Mouse (Mus musculus): Measurements from ENCODE around the gene Rnf208.

The Rnf208 gene

DNA sequence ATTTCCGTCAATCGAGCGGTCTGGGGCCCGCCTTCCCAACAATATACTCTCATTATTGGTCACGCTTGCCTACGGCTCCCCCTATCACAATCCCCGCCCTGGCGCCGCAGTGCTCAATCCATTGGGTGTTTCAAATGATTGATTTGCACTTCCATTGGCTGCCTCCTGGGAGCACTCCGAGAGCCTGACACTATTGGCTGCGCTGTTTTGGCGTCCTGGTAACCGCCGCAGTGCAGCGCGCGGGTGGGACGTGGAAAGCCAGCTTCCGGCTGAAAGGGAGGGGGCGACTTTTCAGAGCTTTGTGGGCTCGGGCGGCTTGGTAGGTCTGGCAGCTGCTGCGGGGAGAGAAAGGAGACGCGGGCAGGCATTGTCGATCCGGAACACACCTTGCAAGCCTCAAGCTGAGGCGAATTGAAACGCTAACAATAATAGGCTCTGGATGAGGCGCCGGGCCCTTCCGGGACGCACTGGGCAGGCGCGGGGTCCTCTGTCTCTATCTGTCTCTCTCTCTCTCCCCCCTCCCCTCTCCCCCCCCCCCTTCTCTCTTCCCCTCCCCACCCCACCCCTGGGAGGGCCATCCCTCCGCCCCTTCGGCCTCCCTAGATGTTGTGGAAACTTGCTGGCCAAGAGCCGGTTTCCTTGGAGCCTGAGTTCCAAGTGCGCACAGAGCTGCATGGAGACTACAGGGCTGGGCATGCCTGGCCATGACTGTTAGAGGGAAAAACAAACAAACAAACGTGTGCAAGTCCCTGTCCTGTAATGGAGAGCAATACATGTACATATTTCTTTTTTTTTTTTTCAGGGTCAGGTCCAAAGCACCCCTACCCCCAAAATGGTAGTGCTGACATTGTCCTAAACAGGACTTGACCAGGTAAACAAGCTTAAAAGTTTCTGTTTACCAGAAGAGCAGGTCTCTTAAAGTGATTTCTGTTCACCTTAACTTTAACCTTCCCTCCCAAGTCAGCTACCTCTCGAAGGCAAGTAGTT is 17.0 kb upstream of the Rnf208 start:
- peak; percentile 100 for DNase-seq (ENCODE audit: low spot score)

DNA sequence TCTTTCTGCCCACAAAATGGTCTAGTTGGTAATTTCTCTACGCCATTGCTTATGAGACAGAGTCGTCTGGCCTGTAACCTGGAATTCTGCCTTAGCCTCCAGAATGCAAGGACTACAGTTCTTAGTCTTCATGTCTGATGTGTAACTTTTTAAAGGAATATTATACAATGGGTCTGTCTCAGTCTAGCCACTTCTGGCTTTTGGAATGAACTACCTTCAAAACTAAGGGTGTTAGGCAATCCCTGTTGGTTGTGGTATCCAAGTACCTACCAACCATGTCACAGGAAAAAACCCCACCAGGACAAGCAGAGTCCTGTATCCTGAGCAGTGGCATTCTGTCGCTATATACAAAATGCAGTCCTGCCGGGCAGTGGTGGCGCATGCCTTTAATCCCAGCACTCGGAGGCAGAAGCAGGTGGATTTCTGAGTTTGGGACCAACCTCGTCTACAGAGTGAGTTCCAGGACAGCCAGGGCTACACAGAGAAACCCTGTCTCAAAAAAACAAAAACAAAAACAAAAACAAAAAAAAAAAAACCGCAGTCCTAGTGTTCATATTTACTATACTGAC is 16.2 kb upstream of the Rnf208 start:
- DNase-seq (ENCODE audit: low spot score) = no peak

DNA sequence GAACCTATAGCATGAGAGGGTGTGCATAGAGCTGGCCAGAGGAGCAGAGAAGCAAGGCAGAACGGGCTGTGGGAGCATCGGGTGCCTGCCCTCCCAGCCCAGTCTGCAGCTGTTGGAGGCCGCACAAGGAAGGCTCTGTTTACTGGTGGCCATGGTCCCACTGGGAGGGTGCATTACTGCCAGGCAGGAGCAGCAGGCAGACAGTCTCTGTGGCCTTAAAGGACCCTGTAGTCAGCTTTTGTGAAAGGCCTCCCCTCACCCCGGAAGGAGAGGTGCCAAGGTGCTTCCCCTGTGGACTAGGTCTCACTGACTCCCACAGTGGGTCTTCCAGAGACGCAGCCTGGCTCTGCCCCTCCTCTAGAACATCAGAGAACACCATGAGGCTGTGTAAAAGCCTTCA is 15.2 kb upstream of the Rnf208 start:
- DNase-seq (ENCODE audit: low spot score) = no peak

DNA sequence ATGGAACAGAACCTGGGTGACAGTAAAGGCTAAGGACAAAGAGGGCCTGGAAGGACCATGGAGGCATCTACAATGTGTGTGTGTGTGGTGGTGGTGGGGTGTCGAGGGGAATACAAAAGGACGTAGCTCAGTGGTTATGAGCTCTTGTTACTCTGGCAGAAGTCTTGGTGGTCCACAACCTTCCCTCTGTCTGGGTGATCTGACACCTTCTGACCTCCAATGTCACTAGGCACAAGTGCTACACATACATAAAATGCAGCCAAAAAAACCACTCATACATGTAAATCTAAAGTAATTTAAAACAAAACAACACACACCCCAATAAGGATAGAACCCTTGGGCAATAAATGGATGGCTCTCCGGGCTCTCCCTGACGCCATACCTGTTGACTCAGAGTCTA is 14.6 kb upstream of the Rnf208 start:
- no peak for DNase-seq (ENCODE audit: low spot score)

DNA sequence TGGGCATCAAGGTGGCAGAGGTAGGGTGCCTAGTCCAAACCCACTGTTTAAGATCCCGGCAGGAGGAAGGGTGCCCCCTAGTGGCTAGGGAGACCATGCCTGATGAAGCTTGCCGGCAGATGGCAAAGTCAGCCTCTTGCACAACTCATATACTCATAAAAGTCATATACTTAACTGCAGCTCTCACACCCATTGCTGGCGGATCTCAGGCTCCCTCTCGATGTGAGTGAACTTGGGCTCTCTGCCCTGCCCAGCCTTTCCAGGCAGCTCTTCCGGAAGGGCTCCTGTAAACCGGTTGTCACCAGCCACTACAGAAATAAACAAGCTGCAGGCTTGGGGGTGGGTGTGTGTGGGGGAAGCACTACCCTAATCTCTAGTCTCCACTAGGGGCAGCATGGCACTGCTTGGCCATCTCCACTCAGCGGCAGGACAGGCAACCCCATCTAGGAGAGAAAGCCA is 13.6 kb upstream of the Rnf208 start:
- peak; percentile 95 for DNase-seq (ENCODE audit: low spot score)

DNA sequence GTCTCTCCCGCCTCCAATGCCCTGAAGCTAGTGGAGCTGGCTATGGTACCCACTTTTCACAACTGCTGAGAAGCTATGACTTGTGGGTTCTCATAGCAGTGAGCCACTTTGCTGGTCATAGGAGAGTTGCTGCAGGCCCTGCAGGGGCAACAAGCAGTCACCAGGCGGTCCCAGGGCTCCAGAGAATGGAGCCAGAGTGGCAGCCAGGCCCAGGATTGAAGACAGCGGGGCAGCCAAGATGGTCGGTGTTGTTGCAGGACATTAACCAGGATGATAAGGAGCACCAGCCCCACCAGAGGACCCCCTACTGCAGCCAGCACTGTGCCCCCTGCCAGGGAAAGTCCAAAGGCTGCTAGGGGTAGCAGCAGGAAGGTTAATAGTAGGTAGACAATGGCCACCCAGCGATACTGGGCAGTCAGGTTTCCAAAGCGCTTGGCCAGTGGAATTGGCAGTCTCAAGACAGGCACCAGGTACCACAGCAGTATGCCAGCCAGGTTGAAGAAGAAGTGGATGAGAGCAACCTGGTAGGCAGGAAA is 13.0 kb upstream of the Rnf208 start:
- DNase-seq (ENCODE audit: low spot score) = no peak

DNA sequence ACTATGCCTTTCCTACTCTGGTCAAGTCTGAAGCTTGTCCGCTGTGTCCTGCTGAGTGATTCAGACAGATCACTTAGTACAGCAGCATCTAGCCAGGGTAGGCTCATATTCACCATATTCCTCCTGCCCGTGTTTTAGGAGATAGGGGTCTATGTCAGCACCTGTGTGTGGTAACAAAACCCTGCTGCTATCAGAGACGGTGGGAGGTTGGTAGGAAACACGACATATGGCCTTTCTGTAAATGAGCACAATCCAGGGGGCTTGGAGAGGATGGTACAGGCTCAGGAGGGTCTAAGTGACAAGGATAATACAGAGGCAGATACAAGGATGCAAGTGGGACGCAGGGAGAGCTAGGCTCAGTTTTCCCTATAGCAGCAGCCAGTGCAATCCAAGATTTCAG is 12.5 kb upstream of the Rnf208 start:
- no peak for DNase-seq (ENCODE audit: low spot score)

DNA sequence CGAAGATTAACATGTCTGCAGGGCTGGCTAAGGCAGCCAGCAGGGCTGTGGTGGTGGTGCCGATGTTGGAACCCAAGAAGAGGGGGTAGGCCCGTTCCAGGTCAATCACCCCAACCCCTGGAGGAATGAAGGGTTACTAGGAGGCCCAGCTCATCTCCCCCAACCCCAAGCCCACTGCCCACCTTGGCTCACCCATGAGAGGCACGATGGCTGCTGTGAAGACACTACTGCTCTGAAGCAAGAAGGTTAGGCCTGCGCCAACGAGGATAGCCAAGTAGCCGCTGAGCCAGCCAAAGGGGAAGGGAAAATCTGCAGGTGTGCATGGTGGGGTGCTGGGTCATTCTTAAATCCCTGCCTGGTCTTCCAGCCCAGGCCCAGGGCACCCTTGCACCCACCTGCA is 11.5 kb upstream of the Rnf208 start:
- DNase-seq (ENCODE audit: low spot score) = no peak

DNA sequence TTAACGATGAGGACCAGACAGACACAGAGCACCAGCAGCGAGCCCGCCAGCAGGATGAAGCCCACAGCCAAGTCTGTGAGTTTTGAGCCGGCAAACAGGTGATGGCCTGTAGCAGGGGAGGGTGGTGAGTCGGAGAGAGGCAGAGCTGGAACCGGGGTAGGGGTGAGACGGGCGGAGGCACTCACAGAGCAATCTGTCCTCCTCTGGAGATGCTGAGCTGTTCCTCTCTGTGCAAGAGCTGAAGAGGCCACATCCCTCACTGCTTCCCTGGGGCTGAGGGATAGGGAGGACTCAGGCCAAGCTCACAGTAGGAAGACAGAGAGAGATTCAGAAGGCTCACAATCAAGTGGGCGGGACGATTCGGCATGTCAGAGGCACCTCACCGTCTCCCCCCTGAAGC is 11.0 kb upstream of the Rnf208 start:
- no peak for DNase-seq (ENCODE audit: low spot score)

DNA sequence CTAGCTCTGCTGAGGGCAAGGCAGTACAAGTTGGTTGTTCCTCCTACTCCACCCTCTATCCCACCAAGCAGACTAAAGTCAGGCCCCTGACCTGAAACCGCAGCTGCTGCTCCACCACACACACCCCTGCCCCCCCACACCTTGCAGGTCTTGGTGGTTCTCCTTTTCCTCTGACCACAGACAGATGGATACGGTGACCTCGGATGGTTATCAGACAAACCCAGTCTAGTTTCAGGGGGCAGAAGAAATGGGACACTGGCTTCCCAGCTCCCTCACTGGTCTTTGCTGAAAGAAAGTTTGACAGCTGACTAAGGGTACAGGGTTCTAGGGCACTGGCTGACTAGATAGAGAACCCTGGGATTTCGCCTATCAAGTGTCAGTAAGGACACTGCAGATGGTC is 8.6 kb upstream of the Rnf208 start:
- no peak for DNase-seq (ENCODE audit: low spot score)

DNA sequence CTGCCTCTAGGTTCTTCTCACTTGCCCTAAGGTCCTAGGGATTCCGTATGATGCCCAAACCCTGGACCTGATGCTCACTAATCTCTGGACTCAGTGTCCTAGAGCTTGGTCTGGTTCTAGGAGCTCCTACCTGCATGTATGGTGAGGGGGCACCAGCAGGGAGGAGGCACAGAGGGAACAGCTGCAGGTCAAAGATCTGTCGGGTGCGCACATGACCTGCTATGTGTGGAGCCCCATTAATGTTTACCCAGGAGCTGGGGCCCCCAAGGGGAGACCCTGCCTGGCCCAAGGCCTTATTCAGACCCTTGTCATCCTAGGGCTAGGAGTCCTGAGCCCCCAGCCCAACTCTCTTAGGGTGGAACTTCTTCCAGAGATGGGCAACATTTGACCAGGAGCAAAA is 8.0 kb upstream of the Rnf208 start, which contains the start of gene Slc34a3:
Gene Slc34a3, minus strand, starts transcription at position 315 of the 400 bp plus-strand sequence.
- DNase-seq (ENCODE audit: low spot score) = no peak

DNA sequence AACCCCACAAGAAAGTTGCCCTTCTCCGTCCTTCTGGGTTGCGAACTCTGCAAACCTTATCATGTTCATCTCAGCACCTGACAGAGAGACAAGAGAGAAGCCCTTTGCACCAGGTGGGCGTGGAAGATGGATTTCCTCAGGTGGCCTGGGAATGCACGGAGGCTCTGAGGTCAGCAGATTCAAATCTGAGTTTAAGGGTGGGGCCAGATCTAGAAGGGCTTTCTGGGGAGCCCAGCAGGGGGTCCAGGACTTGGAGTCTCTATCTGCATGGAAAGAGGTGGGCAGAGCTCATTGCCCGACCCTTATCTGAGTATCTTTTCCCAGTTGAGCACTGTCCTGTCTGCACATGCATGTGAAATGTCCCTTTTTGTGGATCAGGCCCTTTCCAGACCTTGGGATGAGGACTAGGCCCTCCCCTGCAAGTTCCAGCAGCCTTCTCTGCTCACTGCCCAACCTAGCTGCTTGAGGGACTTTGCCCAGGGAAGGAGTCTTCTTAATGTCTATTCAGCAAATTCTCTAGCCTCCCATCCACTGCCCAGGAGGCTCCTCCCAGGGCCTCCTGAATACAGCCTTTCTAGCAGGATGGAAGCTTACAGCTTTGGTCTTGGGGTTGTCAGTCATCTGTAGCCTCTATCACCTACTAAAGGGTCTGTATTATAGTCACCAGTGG is 7.4 kb upstream of the Rnf208 start:
- DNase-seq (ENCODE audit: low spot score) = no peak

DNA sequence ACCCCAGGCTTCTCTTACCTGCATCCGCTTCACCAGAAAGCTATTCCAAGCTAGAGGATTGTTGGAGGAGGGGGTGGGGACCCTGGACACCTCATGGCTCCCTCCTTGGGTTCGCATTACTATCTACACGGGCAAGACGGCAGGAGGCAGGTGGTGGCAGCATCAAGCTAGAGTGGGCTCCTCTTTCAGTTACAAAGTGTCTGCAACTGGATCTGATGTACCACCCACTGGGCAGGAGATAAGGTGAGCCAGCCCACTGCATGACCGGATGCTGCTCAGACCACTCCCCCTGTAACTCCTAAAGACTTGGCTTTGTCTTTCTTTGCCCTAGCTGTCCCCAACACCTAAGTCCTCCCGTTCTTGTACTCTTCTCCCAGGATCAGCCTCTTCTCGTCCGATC is 5.4 kb upstream of the Rnf208 start, which contains the start of gene Rnf224:
Gene Rnf224, minus strand, starts transcription at position 174 of the 400 bp plus-strand sequence.
- DNase-seq (ENCODE audit: low spot score) = no peak

DNA sequence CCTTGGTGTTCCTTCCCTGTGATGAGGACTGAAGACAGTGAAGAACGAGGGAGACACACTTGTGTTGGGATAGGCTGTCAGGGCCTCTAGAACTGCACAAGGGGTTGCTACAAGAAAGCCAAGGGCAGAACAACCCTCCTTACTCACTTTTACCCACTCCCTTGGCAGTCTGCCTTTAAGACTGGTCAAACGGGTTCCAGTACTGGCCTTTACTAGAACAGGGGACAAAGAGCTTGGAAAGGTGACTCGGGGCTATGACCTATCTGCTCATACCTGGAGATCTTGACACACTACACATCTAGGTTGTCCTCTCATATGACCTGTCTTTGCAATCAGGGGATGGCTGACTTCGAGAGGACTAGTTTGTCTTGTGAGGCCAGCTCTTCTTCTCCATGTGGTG is 4.5 kb upstream of the Rnf208 start:
- peak; percentile 79 for DNase-seq (ENCODE audit: low spot score)

DNA sequence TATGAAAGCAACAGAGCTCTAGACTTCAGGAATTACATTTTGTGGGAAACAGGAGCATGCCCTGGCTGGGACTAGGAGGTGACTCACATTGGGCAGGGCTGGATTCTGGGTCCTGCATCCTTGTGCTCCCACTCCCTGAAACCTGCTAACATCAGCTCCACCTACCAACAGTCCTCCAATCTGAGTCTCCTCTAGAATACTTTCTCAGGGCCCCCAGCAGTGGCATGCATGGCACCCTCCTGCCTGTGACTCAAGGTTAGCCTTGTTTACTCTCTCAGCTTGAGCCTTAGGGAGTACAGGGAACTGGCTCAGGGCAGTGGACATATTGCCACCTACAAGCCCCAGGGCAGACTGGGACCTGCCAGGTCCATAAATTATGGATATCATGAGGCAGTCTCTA is 3.9 kb upstream of the Rnf208 start:
- no peak for DNase-seq (ENCODE audit: low spot score)

DNA sequence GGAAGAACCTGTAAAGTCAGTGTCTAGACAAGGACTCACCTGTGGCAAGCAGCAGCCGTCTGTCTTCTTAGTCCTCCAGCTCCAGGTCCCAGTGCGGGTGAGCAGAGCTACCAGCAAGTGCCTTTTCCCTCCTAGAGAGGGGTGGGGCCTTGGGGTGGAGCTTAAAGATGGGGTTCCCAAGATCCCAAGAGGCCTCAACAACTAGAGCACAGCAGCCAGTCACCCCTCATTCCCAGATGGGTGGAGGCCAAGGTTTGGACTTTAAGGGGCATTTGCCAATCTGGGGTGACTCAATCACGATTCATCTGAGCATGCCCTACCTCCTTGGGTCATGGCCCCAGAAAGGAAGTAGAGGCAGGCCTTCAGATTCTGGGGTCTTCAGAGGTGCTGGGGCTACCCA is 2.3 kb upstream of the Rnf208 start:
- no peak for DNase-seq (ENCODE audit: low spot score)

DNA sequence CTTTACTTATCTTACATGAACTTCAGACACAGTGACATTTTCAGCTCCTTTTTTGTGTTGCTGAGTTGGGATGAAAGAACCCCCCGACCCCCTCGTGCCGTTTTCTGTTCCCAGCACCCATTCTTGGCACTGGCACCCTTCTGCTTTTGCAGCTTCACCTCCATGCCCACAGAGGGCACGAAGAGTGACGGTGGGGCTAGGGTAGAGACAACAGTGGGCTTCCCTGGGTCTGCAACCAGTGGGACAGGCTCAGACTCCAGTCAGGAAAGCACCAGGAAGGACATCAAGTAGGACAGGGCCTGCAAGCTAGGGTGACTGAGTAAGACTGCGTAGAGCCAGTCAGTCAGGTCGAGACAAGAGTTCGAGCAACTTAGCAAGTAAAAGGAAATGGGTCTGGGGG is 1.7 kb upstream of the Rnf208 start:
- no peak for DNase-seq (ENCODE audit: low spot score)

DNA sequence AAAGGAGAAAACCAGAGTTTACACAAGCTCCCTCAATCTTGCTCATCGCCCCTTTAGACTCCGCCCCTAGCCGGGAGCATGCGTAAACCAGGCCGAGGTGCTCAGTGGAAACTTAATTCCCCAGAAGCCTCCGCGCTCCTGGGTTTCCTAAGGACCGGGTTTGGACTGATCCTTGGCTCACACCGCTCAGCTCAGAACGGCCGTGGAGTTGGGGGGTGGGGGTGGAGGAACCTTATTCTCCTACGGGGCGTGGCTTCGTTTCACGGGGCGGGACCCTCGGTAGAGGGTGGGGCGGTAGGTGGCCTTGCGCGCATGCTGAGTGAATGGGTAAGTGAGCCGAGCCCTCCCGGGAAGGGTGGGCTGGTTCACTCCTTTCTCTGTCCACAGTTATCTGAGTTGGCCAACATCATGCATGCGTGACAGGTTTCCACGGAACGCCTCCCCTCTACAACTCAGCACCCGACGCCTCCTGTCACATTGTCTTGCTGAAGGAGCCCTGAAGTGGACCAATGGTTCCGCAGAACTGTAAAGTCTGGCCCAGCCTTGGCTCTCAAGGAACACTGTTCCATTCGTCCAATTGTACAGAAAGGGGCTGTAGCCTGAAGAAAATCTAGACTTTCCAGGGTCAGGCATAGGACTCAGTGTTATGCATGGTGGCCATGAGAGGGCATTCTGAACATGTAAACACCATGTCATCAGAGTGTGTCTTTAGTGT is 1.2 kb upstream of the Rnf208 start:
- DNase-seq (ENCODE audit: low spot score) = peak; percentile 80

DNA sequence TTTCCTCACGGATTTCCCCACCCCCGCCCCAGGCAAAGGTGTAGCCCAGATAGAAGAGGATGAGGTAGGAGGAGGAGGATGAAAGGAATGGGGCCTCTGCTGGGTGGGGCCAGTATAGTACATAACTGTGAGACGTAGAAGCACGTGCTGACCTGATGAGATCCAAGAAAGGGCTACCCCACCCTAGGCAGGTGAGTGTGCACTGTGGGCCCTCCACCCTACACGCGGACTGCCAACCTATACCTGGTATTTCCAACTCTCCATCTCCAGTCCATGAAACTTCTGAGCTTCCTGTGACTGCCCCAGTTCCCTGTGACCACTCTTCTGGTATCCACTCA is 648 bp upstream of the Rnf208 start:
- DNase-seq (ENCODE audit: low spot score) = no peak

DNA sequence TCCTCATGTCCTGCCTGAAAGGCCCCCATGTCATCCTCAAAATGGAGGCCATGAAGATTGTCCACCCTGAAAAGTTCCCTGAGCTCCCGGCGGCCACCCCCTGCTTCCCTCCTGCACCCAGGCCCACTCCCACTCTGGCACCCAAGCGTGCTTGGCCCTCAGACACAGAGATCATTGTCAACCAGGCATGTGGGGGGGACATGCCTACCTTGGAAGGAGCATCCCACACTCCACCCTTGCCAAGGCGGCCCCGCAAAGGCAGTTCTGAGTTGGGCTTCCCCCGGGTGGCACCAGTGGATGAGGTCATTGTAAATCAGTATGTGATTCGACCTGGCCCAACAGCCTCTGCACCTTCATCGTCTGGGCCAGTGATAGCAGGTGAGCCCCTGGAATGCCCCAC is 1.3 kb downstream of the Rnf208 start:
- no peak for DNase-seq (ENCODE audit: low spot score)

DNA sequence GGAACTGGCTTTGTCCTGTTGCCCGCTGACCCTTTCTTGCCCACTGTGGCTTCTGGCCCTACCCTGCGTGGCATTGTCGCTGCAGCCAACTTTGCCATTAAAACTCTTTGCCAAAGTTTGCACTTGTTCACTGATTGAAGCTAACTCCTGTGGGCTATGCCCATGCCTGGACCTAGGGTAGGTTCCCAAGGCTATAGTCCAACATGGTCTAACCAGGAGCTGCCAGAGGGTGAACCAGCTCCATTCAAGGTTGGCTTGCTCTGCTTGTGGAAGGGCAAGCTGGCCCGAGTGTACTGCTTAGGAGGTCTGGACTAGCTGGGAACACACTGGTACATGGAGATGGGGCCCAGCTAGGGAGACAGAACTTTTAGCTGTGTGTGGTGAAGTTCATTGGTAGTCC is 2.1 kb downstream of the Rnf208 start:
- no peak for DNase-seq (ENCODE audit: low spot score)

Measured in lung, postnatal 25 days (tissue).